Mouse (Mus musculus) G1E (cell line): ENCODE data around the gene Dll3. TPM values are rescaled to one million over a fixed set of nuclear protein-coding genes. Genes with fewer than 3 reads are reported as not detected.

ENCODE experiments used
- ATAC-seq: 2 replicates; pipeline ENCODE4 v1.8.0; 2016; ENCODE audit warnings: mild to moderate bottlenecking; ENCODE audit not compliant: insufficient number of reproducible peaks, poor library complexity, low FRiP score, severe bottlenecking; ENCODE audit errors: extremely low read depth
- DNase-seq: peaks from one replicate; pipeline ENCODE4 v3.0.0; 2012; ENCODE audit warnings: low spot score
- H3K27me3 ChIP-seq: 2 replicates; pipeline ENCODE4 v1.6.1; 2012; ENCODE audit warnings: mild to moderate bottlenecking, low read length, inconsistent platforms; ENCODE audit not compliant: insufficient read depth
- H3K36me3 ChIP-seq: replicated peaks from 2 replicates; pipeline ENCODE3; 2012; ENCODE audit warnings: mild to moderate bottlenecking, inconsistent platforms
- H3K4me1 ChIP-seq: 2 replicates; pipeline ENCODE4 v1.6.1; 2012; ENCODE audit warnings: low read depth, low read length, inconsistent platforms, mixed read lengths; ENCODE audit not compliant: insufficient read depth
- H3K4me3 ChIP-seq: 2 replicates; pipeline ENCODE4 v1.5.1; 2012; ENCODE audit warnings: low read depth, mild to moderate bottlenecking, inconsistent platforms, low read length, moderate library complexity, mixed read lengths
- H3K9me3 ChIP-seq: replicated peaks from 2 replicates; pipeline ENCODE4 v1.6.1; 2012; ENCODE audit warnings: inconsistent platforms
- CTCF ChIP-seq: IDR thresholded peaks from 2 replicates; pipeline ENCODE4 v1.5.1; 2012; ENCODE audit warnings: low read depth, low read length, inconsistent platforms, mixed read lengths
- GATA1 ChIP-seq: IDR thresholded peaks from 2 replicates; pipeline ENCODE4 v1.6.1; 2012; ENCODE audit warnings: borderline replicate concordance, low read length, inconsistent platforms, mixed read lengths
- GATA2 ChIP-seq: IDR thresholded peaks from 2 replicates; pipeline ENCODE4 v1.6.1; 2012; ENCODE audit warnings: low read depth, low read length, inconsistent platforms, borderline replicate concordance
- POLR2AphosphoS5 ChIP-seq: IDR thresholded peaks from 2 replicates; pipeline ENCODE4 v1.6.1; 2012; ENCODE audit warnings: low read depth, low read length, inconsistent platforms; ENCODE audit not compliant: insufficient replicate concordance
- TAL1 ChIP-seq: conservative IDR thresholded peaks from 2 replicates; pipeline ENCODE4 v1.6.1; 2012; ENCODE audit warnings: low read depth, low read length, inconsistent platforms, mixed read lengths
- polyA plus RNA-seq: library from polyadenylated mRNA; stranded (reverse); fragments of >175 nt; gene quantifications from 2 replicates; pipeline ENCODE4 v1.2.3, GENCODE M21; 2012
- total RNA-seq, 2 experiments: library from RNA; stranded (forward) in 1 of 2; stranded (reverse) in 1 of 2; fragments of 200-1000 nt in 1 of 2; fragments of >200 nt in 1 of 2; fragmentation: Nextera tagmentation in 1 of 2; gene quantifications; 2 replicates each; pipeline ENCODE4 v1.2.3; 2014 to 2017

Gene Dll3
- total and polyA plus RNA-seq, 3 experiments = 0.23 to 0.49 TPM; not detected in 1

GRCm38 (mm10) chr7:28277237-28277614 lies 24.8 kb downstream of the Dll3 start:
- Histone ChIP-seq H3K27me3 (peaks cover 5% of the 10 kb centered on the region), H3K4me3 (peak overlapping the region; percentile 81; the same call in 1 of the 2 replicates), H3K9me3 (no peaks in the 10 kb centered on the region), H3K36me3 (peaks cover 22% of the 10 kb centered on the region), H3K4me1 (peaks cover 16% of the 10 kb centered on the region)
- no peak for DNase-seq
- TF ChIP-seq GATA2 (no peak), GATA1 (no peak), CTCF (no peak), TAL1 (no peak), POLR2AphosphoS5 (no peak)
- no peak for ATAC-seq

GRCm38 (mm10) chr7:28271761-28272160 lies 30.3 kb downstream of the Dll3 start:
- Histone ChIP-seq H3K27me3 (peaks cover 7% of the 10 kb centered on the region), H3K9me3 (no peaks in the 10 kb centered on the region; the same call in 1 of the 2 replicates), H3K4me1 (peaks cover 3% of the 10 kb centered on the region; the same call in 1 of the 2 replicates), H3K36me3 (peaks cover 31% of the 10 kb centered on the region), H3K4me3 (no peak overlapping the region)
- DNase-seq (no peak), ATAC-seq (no peak)
- TF ChIP-seq GATA1 (no peak), CTCF (0 out of 2 replicates have a peak, but pooled peaks have one; percentile 18)

GRCm38 (mm10) chr7:28269355-28269754 lies 32.7 kb downstream of the Dll3 start:
- no peaks in the 10 kb centered on the region; the same call in 1 of the 2 replicates for H3K9me3 ChIP-seq

GRCm38 (mm10) chr7:28268576-28268975 lies 33.5 kb downstream of the Dll3 start:
- ATAC-seq = no peak
- Histone ChIP-seq H3K9me3 (no peaks in the 10 kb centered on the region; the same call in 1 of the 2 replicates), H3K36me3 (peaks cover 28% of the 10 kb centered on the region), H3K4me3 (peak overlapping the region; percentile 93), H3K27me3 (peaks cover 2% of the 10 kb centered on the region), H3K4me1 (peaks cover 3% of the 10 kb centered on the region; the same call in 1 of the 2 replicates)
- no peak for TF ChIP-seq POLR2AphosphoS5
- DNase-seq = peak; percentile 34

More at GRCm38 (mm10) chr7:28269355-28269754, 32.7 kb downstream of the Dll3 start:
- DNase-seq (no peak), ATAC-seq (no peak)
- Histone ChIP-seq H3K4me1 (peaks cover 3% of the 10 kb centered on the region; the same call in 1 of the 2 replicates), H3K36me3 (peaks cover 31% of the 10 kb centered on the region), H3K4me3 (peak overlapping the region; percentile 52; the same call in 1 of the 2 replicates), H3K27me3 (peaks cover 2% of the 10 kb centered on the region)
- TF ChIP-seq GATA1 (no peak), POLR2AphosphoS5 (no peak), CTCF (peak; percentile 42), TAL1 (no peak), GATA2 (no peak)

- Histone ChIP-seq H3K36me3 (peaks cover 25% of the 10 kb centered on the region), H3K27me3 (peaks cover 2% of the 10 kb centered on the region), H3K4me3 (peak overlapping the region; percentile 93), H3K4me1 (peaks cover 3% of the 10 kb centered on the region; the same call in 1 of the 2 replicates), H3K9me3 (no peaks in the 10 kb centered on the region; the same call in 1 of the 2 replicates)
- DNase-seq = peak; percentile 65
- ATAC-seq = 0 out of 2 replicates have a peak, but pooled peaks have one; percentile 4
- TF ChIP-seq GATA1 (no peak), TAL1 (no peak), CTCF (no peak), GATA2 (no peak), POLR2AphosphoS5 (no peak)
These were observed 34.0 kb downstream of the Dll3 start for GRCm38 (mm10) chr7:28268042-28268531.

GRCm38 (mm10) chr7:28267129-28268041 lies 34.7 kb downstream of the Dll3 start, which contains the start of gene Eid2:
TSS of gene Eid2 (plus strand) at chr7:28267881.
- peak within 1 kb of the TSS; percentile 93 for H3K4me3 ChIP-seq
- DNase-seq (peak; percentile 83), ATAC-seq (no peak)
- peaks cover 18% of the 10 kb centered on the region for H3K36me3 ChIP-seq
- no peak for TF ChIP-seq CTCF
- TF ChIP-seq POLR2AphosphoS5 = no peak
- TF ChIP-seq TAL1 = no peak
- TF ChIP-seq GATA2 = no peak
- no peak for TF ChIP-seq GATA1
- no peaks in the 10 kb centered on the region; the same call in 1 of the 2 replicates for H3K9me3 ChIP-seq
- peaks cover 8% of the 10 kb centered on the region for H3K4me1 ChIP-seq
- peaks cover 7% of the 10 kb centered on the region for H3K27me3 ChIP-seq
